Mouse (Mus musculus) erythroblast, embryonic 14.5 days (primary cell): Measurements from ENCODE around the gene Scnn1b.

ENCODE experiments used
- GATA1 ChIP-seq: IDR thresholded peaks from 2 replicates; pipeline ENCODE4 v1.6.1; 2012; ENCODE audit warnings: low read length, inconsistent platforms, mixed read lengths
- TAL1 ChIP-seq: IDR thresholded peaks from 3 replicates; pipeline ENCODE4 v1.6.1; 2012; ENCODE audit warnings: low read length, inconsistent platforms, mixed read lengths

- TF ChIP-seq GATA1 (no peak), TAL1 (no peak)
Observed at GRCm38 (mm10) chr7:121835392-121835791, 29.4 kb upstream of the Scnn1b start.
